Mouse (Mus musculus) olfactory bulb, adult 2 months (tissue): Measurements from ENCODE around the gene Atg3. TPM values are rescaled to one million over a fixed set of nuclear protein-coding genes. Genes with fewer than 3 reads are reported as not detected.
A peak's percentile ranks its signal among the peaks of the same experiment; 100 is the strongest.

Experiments used
- H3K27ac ChIP-seq: fragments of 200-500 bp; 2 replicates; pipeline ENCODE4 v1.5.1; 2012; ENCODE audit warnings: low read depth, low read length; ENCODE audit not compliant: insufficient read depth
- H3K4me1 ChIP-seq: fragments of 200-500 bp; 2 replicates; pipeline ENCODE4 v1.6.1; 2012; ENCODE audit warnings: low read length; ENCODE audit not compliant: control insufficient read depth, insufficient read depth
- H3K4me3 ChIP-seq: fragments of 200-500 bp; 2 replicates; pipeline ENCODE4 v1.5.1; 2012; ENCODE audit warnings: mild to moderate bottlenecking, low read depth, low read length, moderate library complexity; ENCODE audit not compliant: insufficient read depth
- CTCF ChIP-seq: fragments of 200-500 bp; IDR thresholded peaks from 2 replicates; pipeline ENCODE4 v1.5.1; 2012; ENCODE audit warnings: low read depth, mild to moderate bottlenecking, low read length, moderate library complexity; ENCODE audit not compliant: insufficient read depth
- POLR2A ChIP-seq: fragments of 200-500 bp; IDR thresholded peaks from 2 replicates; pipeline ENCODE4 v1.6.1; 2012; ENCODE audit warnings: mild to moderate bottlenecking, low read depth, low read length, moderate library complexity; ENCODE audit not compliant: insufficient read depth
- WGBS: fragments of 180-500 bp; shearing (Covaris S2); methylation state at CpG from one replicate; pipeline ENCODE4 v1.1.7; 2018; 5-methylcytosine and 5-hydroxymethylcytosine counted together
- polyA plus RNA-seq: library from polyadenylated mRNA; stranded (reverse); fragments of >200 nt; gene quantifications from 2 replicates; pipeline ENCODE4 v1.2.4, GENCODE M21; 2012; ENCODE audit warnings: low replicate concordance; ENCODE audit not compliant: missing spikeins, insufficient read depth, insufficient read length

Atg3 gene
- not detected in 2 replicates for polyA plus RNA-seq

DNA sequence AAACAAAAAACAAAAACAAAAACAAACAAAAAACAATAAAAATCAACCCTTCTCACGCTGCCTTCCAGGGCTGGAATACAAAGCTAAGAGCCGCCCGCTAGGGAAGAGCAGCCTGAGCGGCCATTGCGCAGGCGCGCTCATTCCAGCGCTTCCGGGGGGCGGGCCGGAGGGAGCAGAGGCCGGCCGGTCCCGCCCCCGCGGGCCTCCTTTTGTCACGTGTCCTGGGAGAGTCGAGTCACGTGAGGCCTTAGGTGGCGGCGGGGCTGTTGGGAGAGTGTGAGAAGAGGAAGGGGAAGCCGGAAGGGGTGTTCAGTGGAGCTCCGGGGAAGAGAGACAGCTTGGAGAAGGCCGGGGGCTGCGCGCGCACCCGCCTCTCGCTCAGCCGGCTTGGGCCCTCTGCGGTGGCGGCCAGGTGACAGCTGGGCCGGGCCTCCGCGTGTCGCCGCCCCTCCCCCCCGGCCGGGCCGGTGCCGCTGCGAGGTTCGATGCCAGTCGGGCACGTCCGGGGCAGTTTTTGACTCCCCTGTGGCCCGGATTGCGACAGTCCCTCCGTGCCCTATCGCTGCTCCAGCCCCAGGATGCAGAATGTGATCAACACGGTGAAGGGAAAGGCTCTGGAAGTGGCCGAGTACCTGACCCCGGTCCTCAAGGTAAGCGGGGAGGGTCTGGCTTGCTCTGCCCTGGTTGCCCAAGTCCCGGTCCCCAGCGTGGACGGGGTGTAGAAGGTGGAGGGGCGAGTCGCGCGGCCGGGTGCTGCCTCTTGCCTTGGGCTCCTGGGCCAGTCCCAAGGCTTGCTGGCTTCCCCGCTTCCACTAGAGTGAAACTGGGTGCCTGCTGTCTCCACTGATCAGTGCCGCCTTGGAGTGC lies at the start of gene Atg3, which contains the start of gene Slc35a5:
Gene Atg3, plus strand, starts transcription at position 264 of the 867 bp plus-strand sequence.
Gene Slc35a5, minus strand, starts transcription at position 185 of the 867 bp plus-strand sequence.
- Histone ChIP-seq H3K4me1 (peaks cover 6% of the 10 kb centered on the region; the same call in 1 of the 2 replicates), H3K4me3 (peak within 1 kb of the TSS; percentile 80), H3K27ac (peak within 1 kb of the TSS; percentile 55)
- TF ChIP-seq POLR2A (peak; percentile 70), CTCF (no peak)
- under 1% methylated on average over 64 of the region's 64 CpGs for WGBS

DNA sequence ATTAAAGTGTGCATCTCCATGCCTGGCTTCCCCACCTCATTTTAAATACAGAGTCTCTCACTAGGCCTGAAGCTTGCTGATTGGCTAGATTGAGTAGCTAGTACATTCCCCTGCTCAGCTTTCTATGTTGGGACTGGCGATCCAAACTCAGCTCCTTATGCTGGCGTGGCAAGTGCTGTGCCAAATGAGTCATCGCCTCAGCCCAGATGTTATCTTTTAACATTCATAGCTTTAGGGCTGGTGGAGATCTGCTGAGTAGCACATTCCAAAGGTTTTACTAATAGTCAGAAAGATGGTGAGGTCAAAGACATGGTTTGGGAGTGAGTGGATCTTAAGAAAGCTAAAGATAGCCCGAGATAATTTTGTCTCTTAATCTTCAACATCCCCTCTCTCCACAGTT lies 48.1 kb upstream of the Atg3 start:
- H3K4me1 ChIP-seq = no peaks in the 10 kb centered on the region
- no peak overlapping the region for H3K27ac ChIP-seq
- no peak for TF ChIP-seq POLR2A
- TF ChIP-seq CTCF = no peak
- H3K4me3 ChIP-seq = no peak overlapping the region
- WGBS = 52% methylated on average over 4 of the region's 4 CpGs

DNA sequence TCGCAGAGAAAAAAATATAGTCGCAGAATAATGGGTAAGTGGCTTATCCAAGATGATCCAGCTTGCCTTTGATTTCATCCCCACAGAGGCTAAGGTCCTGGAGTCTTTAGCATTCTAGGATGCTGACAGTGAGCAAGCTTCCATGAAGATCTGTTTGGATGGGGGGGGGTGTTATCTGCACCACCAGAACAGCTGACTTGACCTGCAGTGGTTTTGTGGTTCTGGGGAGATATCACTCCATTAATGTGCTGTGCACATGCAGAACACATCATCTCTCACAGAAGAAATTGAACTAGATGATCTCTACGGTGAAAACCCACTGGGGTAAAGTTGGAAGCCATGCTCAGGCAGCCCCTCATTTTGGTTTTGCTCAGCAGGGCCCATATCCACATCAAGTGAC lies 41.4 kb upstream of the Atg3 start:
- WGBS = 94% methylated on average over 3 of the region's 3 CpGs
- H3K27ac ChIP-seq = no peak overlapping the region
- TF ChIP-seq POLR2A (no peak), CTCF (no peak)
- no peak overlapping the region for H3K4me3 ChIP-seq
- no peaks in the 10 kb centered on the region for H3K4me1 ChIP-seq

DNA sequence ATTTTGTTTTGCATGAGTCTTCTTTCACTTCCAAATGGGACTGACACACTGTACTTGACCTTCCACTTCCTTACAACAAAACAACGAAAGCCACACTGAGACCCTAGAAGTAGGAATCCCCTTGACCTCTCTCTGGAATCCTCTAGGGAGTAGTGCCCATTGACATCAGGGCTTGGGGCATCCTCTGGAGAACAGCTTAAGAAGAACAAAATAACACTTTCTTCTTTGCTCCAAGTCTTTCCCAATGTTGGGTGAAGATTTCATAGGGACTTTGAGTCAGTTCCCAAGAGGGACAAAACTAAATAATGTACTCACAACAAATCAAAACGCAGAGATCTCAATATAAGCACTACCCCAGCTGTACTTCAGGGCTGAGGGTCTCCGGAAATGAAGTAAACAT lies 39.8 kb upstream of the Atg3 start:
- 85% methylated on average over 3 of the region's 3 CpGs for WGBS
- Histone ChIP-seq H3K4me1 (no peaks in the 10 kb centered on the region), H3K27ac (no peak overlapping the region), H3K4me3 (no peak overlapping the region)
- TF ChIP-seq CTCF = no peak
- TF ChIP-seq POLR2A = no peak

DNA sequence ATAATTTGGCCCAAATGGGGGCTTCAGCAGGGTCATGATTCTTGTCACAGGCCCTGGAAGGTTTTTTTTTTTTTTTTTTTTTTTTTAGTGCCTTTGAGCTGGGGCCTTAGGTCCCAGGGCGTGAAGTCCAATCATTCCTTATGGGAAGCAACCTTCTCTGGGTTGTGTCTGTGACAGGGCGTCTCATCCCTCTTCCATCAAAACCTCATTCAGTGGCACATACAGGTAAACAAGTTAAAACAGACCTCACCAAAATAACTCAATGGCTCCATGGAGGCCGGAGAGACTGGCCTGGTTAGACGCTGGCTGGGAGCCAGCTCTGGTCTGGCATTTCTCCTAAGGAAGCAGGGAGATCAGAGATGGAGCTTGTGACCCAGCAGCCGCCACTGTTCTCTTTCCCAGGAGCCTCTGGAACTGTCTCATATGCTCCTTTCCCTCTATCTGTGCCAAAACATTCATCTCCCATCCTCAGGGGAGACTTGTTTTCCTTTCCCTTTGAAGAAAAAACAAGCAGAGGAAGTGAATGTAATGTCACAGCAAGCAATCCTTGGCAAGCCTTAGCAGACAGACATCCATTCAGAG lies 37.6 kb upstream of the Atg3 start:
- TF ChIP-seq CTCF = no peak
- TF ChIP-seq POLR2A = no peak
- 48% methylated on average over 5 of the region's 5 CpGs for WGBS
- no peak overlapping the region for H3K27ac ChIP-seq
- H3K4me3 ChIP-seq = no peak overlapping the region
- no peaks in the 10 kb centered on the region for H3K4me1 ChIP-seq

DNA sequence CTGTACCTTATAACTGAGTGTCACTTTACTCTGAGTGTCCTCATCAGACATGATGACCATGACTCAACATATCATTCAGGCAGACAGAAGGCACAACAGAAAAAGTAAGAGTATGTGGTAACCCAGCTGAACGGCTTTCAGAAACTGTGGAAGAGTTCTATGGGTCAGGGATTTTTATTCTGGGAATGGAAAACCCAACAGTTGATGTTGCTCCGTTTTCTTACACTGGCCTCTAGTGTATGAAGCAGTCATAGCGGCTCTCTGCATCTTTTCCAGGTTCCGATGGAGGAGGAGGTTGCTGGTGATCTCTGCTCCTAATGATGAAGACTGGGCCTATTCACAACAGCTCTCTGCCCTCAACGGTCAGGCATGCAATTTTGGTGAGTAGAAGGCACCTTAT lies 36.0 kb upstream of the Atg3 start:
- 55% methylated on average over 5 of the region's 5 CpGs for WGBS
- H3K27ac ChIP-seq = no peak overlapping the region
- TF ChIP-seq POLR2A (no peak), CTCF (no peak)
- H3K4me1 ChIP-seq = no peaks in the 10 kb centered on the region
- H3K4me3 ChIP-seq = no peak overlapping the region

DNA sequence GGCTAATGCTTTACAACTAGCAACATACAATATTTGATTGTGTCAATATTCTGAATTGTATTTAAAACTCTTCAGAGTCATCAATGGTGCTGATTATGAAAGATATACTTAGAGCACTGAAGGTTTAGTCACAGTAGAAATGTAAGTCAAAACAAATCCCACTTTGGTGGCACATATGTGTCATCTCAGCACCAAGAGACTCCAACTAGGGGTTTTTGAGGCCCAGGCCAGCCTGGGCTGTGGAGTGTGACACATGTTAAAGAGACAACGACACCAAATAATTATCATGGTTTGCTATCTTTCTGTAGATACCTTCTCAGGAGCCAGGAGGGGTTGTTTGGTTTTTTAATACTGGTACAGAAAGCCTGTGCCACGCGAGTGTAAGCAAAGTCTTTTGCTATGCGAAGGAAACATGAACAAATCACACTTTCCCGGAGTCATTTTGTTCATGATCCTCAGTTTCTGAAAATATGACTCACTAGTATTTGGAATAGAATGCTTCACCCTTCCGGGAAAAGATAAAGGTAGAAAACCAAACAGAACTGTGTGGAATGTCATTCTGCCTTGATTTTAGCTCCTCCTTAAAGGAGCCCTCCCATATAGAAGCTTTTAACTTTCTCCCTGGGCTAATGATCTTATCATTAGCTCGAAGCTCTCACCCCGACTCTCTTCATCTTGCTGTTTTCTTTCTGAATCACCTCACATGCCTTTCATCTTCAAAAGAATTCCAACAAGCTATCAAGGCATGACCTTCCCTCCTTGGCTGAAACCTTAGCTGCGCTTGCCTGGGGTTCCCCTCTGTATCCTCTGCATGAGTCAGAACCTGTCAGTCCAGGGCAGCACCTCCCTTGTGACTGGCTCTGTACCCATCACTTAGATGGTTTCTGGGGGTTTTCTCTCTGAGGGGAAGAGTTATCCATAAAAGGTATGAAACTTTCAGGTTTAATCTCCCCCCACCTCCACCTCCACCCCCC lies 34.1 kb upstream of the Atg3 start:
- TF ChIP-seq POLR2A = no peak
- no peak for TF ChIP-seq CTCF
- H3K4me3 ChIP-seq = no peak overlapping the region
- H3K27ac ChIP-seq = no peak overlapping the region
- WGBS = 84% methylated on average over 9 of the region's 9 CpGs
- no peaks in the 10 kb centered on the region for H3K4me1 ChIP-seq

DNA sequence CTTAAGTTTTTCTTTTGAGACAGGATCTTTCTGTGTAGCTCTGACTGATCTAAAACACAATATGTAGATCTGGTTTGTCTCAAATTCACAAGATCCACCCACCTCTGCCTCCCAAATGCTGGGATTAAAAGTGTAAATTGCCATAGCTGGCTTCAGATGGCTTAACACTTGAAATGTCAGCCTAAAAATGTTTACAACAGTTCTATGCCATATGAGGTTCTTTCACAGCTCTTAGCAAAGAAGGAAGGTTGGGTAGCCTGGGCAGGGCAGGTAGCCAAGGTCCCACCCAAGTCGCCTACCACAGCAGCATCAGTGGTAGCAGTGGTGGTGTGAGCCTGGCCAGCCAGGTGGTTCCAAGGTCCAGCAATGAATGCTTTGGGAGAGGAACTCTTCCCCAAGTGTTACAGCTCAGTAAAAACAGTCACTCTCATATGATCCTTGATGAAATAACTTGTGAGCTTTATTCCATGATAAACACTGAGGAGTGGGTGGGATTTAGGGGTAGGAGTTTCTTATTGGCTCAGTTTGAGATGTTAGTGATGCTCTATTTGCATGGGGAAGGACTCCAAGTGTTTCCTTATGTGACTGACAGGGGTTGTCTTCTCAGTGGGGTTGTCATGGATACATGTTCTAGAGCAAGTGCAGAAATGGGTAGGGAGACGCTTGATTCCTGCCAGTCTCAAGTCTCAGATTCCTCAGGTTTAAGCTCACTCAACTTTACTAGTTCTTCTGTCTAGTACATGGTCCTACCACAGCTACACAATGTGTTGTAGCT lies 30.5 kb upstream of the Atg3 start:
- Histone ChIP-seq H3K4me1 (no peaks in the 10 kb centered on the region), H3K27ac (no peak overlapping the region), H3K4me3 (no peak overlapping the region)
- 92% methylated on average over 2 of the region's 2 CpGs for WGBS
- TF ChIP-seq POLR2A (no peak), CTCF (no peak)
